Mouse (Mus musculus): ENCODE results near the gene Stil.

GRCm38 (mm10) chr4:114958231-114958630, 41.7 kb upstream of the Stil start:
- TF ChIP-seq CTCF (IDR thresholded peaks at IDR 0.05) (no peak), EP300 (IDR thresholded peaks at IDR 0.05) (no peak)
